Mouse (Mus musculus) skeletal muscle tissue, adult 2 months (tissue): Measurements from ENCODE around the gene Slc12a4.

Experiments
- DNase-seq: peaks from one replicate; pipeline ENCODE4 v3.0.0-alpha.2; 2012; ENCODE audit warnings: low read depth, low spot score

The Slc12a4 gene

DNA sequence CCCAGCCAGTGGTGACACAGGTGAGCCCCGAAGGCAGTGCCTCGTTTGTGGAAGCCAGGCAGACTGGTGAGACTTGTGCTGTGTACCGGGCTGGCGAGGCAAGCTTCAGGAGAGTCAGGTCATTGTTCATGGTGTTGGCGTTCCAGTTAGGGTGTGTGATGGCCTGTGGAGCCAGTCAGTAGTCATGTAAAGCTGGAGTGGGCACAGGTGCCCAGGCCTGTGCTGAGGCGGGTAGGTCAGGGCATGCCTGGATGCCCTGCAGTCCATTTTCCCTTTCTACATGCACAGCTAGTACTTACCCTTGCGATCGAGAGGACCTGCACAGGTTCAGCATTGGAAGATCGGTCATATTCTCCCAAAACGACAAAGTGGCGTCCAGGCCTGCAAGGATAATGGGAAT, 33.4 kb downstream of the Slc12a4 start:
- no peak for DNase-seq

DNA sequence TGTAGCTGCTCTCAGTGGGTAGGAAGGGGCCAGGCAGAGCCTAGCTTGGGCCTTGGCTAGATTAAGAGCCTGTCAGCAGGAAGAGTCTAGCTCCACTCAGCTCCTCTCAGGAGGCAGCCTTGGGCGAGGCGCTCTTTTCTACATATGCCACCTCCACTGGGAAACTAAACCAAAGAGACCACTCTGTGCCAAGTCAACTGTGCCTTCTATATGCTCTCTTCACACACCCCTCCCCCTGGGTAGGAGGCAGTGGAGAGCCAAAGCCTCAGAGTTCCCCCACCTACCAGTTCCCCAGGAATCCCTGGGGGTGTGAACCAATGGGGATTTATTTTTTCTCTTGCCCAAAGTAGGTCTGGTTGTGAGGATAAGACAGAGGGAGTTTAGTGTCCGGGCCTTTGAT, 34.6 kb downstream of the Slc12a4 start:
- no peak for DNase-seq

GRCm38 (mm10) chr8:105930602-105931001, 35.3 kb downstream of the Slc12a4 start:
- DNase-seq, result peak; percentile 51

DNA sequence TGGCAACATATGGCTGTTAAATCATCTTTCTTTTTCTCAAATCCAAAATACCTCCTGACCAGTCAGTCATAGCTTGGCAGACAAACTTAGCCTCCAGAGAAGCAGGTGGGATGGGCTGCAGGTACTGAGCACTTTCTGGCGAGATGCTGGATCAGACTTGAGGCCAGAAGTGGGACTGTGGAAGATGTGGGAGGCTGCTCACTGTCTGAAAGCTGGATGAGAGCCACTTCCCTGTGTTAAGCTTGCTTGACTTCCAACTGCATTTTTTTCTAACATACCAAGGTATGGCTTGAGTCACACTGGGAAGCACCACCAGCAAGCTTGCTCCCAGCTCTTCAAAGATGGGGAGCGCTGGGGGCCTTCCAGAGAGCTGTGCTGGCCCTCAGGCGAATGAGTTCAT, 40.8 kb downstream of the Slc12a4 start:
- no peak for DNase-seq

DNA sequence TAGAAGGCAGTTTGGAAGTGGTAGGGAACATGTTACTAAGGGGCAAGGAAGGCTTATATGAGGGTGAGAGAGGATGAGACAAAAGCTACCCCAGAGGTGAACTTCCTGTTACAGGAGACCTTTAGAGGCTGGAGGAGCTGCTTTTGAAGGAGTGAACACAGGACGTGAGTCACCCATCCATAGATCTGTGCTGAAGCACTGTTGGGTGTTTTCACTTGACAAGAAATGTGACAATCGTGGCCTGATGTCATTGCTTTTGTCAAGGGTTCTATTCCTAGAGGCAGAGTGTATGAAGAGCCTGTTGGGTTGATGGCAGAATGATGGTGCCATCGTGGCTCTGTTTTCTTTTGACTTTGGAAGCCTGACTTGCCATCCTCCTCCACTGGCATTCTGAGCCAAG, 46.5 kb downstream of the Slc12a4 start:
- no peak for DNase-seq

- DNase-seq, result no peak
These were observed 64.8 kb downstream of the Slc12a4 start for GRCm38 (mm10) chr8:105900941-105901616.

DNA sequence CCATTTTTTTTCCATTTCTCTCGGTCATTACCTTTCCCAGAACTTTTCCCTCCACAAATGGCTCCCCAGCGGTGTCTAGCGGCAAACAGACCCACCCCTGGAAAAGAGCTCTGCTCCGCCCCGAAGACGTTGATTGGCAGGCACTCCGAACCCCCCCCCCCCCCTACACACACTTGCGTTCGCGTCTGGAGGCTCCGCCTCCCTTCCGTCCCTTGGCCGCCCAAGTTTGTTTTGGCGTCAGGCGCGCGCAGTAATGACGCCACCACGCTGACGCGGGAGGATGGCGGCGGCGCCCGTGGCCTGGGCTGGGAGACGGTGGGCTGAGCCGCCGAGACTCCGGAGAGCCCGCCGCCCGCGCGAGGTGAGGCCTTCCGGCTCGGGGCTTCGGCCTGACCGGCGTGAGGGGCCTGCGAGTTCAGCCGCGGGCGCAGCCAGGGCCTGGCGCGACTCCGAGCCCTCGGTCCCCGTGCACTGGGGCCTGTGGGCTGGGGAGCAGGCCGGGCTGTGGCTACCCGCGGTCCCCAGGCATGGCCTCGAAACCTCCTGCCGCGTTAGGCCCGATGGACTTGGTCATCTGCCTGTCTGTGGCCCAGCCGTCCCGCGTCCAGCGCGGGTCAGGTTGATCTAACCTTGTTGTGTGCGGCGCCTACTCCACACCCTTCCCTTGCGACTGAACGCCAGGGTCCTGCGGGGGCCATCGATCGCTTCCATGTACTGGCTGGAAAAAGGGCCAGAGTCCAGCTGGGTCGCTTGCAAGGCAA, 65.5 kb downstream of the Slc12a4 start, which contains the start of gene Pskh1:
Gene Pskh1, plus strand, starts transcription at position 262 of the 761 bp plus-strand sequence.
- DNase-seq, result peak; percentile 91

DNA sequence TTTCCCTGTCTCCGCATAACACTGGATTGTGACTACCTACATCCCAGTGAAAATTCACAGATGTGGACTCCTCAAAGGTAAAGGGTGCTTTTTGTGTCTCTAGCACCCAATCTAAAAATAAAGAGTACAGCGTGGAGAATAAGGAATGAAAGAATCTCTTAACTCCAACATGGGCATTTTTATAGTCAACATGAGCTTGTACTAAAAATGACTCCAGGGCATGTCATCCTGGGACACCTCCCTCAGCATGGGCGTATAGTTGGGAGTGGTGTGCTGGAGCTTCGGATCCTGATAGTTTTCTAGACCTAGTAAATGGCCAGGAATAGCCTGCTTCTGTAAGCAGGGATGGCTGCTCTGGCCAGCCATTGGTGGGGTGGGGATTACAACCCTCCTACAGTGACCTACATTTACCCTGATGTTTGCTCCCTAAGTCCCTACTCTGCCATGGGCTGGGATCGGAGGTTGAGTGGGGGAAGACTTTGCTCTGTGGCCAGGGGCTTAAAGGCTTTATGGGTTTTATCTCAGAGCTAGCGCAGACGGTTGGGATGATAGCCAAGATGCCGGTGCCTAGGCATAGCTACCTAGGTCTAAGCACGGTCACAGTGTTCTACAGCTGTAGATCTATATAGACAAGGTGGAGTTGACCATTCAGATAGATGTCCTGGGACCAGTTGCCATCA, 68.0 kb downstream of the Slc12a4 start:
- DNase-seq, result no peak
